Mouse (Mus musculus): ENCODE results near the gene Adk. TPM values are rescaled to one million over a fixed set of nuclear protein-coding genes. Genes with fewer than 3 reads are reported as not detected.

The Adk gene
- total RNA-seq, 2 experiments from 2014 or later: 67.5 to 69.7 TPM

GRCm38 (mm10) chr14:21251386-21251785, 199.0 kb downstream of the Adk start:
- no peak for DNase-seq (ENCODE audit: low spot score in 2 of 2)

DNA sequence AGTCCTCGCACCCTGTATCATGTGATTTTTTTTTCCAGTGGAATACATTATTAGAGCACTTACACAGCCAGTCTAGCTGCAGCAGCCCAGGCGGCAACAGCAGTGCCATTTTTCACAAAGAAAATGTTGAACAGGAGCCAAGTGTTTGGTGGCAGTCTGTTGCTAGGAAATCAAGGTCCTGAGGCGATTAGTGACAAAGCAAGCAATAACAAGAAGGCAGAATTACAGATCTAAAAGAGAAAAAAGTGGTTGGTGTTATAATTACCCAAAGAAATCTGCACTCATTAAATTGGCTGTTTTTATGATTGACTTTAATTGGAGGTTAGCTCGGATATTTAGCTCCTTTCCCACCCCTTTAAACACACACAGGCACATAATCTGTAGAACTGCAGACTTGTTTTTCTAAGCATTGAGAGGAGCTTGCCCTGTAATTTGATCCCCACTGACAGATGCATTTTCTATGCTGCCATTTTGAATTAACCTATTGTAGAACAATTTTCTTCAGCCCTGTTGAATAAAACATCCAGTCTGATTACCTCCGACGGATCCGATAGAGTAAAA, 200.0 kb downstream of the Adk start:
- DNase-seq (ENCODE audit: low spot score in 2 of 2): peak; percentile 42 to 88

GRCm38 (mm10) chr14:21253321-21253992, 201.1 kb downstream of the Adk start:
- peak; percentile 45 to 74 for DNase-seq (ENCODE audit: low spot score in 2 of 2)

GRCm38 (mm10) chr14:21253993-21254339, 201.6 kb downstream of the Adk start:
- peak in 1 of 2 experiments; percentile 40 for DNase-seq (ENCODE audit: low spot score in 2 of 2)

- DNase-seq (ENCODE audit: low spot score in 2 of 2): no peak
These were observed 215.9 kb downstream of the Adk start for GRCm38 (mm10) chr14:21268229-21268628.

- DNase-seq (ENCODE audit: low spot score in 2 of 2): no peak
These were observed 219.1 kb downstream of the Adk start for GRCm38 (mm10) chr14:21271472-21271871.

DNA sequence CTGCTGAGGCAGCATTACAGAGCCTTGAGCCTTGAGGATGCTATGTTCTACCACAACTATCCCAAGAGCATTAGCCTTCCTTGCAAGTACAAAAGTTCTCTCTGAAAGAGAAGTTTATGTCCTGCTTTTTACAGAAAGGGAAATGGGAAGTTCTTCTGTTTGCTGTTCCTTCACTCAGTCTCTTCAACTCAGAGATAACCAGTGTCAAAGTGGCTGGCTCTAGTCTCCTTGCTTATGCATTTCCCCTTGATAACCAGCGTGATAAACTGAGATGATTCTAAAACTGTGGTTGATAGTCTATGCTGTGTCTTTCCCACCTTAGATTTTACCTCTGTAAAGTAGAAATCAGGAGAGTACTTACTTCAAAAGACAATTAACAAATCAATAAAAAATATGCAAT, 223.4 kb downstream of the Adk start:
- no peak for DNase-seq (ENCODE audit: low spot score in 2 of 2)

DNA sequence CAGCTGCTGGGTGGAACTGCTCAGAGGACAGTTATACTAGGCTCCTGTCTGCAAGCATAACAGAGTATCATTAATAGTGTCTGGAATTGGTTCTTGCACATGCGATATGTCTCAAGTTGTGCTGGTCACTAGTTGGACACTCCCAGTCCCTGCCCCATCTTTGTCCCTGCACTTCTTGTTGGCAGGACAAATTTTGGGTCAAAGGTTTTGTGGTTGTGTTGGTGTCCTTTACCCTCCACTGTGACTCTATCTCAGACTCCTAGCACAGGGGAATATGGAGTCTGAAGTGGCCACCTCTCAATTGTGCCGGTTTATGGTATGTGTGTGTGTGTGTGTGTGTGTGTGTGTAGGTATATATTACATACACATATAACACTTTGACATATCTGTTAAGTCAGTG, 225.9 kb downstream of the Adk start:
- DNase-seq (ENCODE audit: low spot score in 2 of 2): no peak

- no peak for DNase-seq (ENCODE audit: low spot score in 2 of 2)
These were observed 226.6 kb downstream of the Adk start for GRCm38 (mm10) chr14:21278907-21279535.

DNA sequence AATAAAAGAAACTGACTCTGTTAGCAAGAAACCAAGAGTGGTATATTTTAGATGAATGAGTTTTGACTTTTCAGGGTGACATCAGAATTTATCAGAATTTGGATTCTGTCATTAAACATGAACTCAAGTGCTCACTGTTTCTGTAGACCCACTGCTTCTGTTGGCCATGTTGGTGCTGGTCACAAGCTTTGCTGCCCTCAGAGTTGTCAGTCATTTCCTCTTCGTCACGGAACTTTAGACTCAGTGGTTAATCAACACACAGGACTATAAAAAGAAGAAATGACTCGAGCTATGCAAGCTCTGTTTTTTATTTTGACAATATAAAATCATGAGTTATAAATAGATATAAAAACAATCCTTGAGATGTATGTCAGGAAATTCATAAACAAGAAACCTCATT, 228.1 kb downstream of the Adk start:
- no peak for DNase-seq (ENCODE audit: low spot score in 2 of 2)

GRCm38 (mm10) chr14:21281506-21281905, 229.1 kb downstream of the Adk start:
- peak in 1 of 2 experiments; percentile 11 for DNase-seq (ENCODE audit: low spot score in 2 of 2)

DNA sequence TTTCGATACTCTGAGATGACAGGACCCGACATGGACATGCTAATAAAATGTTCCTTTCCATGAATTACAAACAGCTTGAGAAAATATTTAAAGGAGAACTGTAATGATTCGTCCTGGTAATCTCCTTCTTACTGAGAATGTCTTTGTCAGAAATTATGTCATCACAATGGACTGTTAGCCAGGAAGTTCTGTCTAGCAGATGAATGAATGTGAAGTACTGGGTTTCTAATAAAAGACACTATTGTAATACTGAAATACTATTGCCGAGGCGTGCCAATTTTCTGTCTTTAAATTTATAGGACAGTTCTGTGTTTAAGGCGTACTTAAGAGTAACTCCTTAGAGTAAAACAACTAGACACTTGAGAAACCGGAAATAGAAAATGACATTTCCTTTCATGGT, 231.7 kb downstream of the Adk start:
- no peak for DNase-seq (ENCODE audit: low spot score in 2 of 2)

DNA sequence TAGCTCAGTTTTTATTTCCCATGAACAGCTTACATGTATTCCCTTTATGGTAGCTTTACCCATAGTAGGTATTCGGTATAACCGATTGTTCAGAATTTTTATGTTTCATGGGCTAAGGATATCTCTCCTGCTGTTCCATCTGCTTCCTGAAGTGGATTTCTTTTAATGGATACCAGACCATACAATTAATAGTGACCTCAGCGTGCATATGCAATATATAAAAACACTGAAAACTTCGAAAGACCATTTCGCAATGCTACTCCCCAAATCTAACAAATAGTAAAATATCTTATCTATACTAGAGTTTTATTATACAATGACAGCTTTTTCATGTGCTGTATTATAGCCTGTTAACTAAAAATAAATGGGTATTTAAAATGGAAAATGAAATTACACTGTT, 232.5 kb downstream of the Adk start:
- DNase-seq (ENCODE audit: low spot score in 2 of 2): no peak

- DNase-seq (ENCODE audit: low spot score in 2 of 2): no peak
These were observed 233.9 kb downstream of the Adk start for GRCm38 (mm10) chr14:21286274-21286673.

DNA sequence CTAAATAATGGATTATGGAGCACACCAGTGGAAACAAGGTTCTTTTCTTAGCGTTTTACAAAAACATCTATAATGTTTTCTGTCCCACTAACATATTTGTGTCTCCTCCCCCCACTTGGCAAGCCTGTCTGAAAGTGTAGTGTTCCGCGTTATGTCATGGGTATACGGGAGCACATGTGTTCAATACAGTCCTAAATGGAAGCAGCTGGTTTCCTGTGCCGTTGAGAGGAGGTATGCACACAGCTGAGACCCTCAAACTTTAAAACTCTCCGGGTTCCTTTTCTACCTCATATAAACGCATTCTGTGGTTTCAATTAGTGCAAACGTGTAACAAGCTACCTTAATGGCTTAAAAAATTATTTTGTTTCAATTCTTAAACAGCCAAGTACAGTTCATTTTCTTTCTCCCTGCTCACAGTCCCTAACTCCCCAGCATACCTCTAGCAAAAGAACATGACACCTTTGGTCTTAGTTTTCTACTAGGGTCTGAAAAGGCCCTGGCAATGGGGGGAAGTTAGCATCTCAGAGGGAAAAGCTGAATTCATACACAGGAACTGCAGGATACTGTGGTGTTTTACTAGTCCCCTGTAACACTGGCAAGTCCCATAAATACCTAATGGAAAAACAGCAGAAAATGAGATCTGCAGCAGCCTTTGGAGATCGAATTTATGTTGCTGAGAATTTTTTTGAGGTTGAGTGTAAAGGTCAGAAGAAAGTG, 235.5 kb downstream of the Adk start:
- no peak for DNase-seq (ENCODE audit: low spot score in 2 of 2)

DNA sequence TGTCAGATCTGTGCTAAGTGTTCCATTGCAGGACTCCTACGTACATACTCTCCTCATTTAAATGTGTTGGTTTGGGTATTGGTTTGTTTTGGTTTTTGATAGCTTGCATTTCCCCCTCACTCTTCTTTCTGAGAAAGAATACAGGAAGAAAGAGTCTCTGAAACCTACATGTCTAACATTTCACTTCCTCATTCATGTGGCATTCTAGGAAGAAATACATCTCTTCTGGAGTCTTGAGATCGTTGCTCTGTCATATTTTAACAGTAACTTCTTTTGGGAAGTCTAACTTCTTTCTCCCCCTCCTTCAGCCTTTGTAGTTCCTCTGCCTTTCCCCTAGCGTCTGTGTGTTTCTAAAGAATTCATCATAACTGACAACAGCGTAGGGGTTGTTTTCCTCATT, 247.4 kb downstream of the Adk start:
- no peak for DNase-seq (ENCODE audit: low spot score in 2 of 2)

DNA sequence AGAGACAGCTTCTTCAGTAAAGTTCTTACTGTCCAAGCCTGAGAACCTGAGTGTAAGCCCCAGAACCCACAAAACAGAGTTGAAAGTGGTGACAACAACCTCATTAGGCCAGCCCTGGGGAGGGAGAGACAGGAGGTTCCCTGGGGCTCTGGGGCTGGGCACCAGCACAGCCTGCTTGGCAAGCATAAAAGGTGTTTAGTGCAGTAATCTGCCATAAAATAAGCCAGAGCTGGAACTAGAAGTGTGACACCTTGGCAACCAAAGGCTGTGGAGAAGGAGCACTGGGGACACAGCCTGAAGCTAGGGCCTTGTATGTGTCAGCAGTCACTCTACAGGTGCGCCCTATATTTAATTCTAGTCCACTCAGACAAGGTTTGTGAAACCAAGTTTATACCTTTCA, 252.4 kb downstream of the Adk start:
- peak; percentile 8 to 24 for DNase-seq (ENCODE audit: low spot score in 2 of 2)

GRCm38 (mm10) chr14:21308349-21308936, 256.1 kb downstream of the Adk start:
- no peak for DNase-seq (ENCODE audit: low spot score in 2 of 2)

- peak; percentile 17 to 55 for DNase-seq (ENCODE audit: low spot score in 2 of 2)
These were observed 258.2 kb downstream of the Adk start for GRCm38 (mm10) chr14:21310530-21310929.

DNA sequence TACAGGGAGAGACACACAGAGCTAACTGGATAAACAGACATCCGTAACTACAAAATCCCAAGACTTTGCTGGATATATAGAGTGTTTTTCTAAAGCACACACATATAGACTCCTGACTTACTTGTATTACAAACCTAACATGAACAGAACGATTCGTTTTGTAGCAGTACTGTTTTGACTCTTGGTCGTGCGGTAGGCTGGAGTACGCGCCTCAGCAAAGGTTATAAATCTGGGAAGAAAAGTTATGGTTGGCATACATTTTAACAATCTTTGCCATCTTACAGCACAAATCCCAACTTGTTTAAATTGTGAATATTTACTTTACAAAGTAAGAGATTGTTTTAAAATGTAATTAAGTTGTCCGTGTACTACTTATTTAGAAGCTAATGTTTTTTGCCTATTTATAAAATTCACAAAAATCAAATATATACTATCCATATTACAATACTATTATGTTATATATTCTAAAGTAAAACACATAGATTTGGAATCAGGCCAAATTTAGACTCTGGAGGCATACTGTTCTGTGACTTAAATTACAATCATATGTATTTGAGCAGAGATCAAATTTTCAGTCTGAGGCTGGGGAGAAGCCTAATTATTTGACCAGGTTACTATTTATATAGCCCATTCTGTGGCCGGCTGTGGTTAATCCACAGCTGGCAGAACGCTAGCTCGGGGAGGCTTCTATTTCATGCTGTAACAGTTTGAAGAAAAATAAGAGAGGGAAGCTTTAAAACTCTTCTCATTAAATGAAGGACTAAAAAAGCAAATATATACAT, 261.4 kb downstream of the Adk start:
- no peak for DNase-seq (ENCODE audit: low spot score in 2 of 2)

DNA sequence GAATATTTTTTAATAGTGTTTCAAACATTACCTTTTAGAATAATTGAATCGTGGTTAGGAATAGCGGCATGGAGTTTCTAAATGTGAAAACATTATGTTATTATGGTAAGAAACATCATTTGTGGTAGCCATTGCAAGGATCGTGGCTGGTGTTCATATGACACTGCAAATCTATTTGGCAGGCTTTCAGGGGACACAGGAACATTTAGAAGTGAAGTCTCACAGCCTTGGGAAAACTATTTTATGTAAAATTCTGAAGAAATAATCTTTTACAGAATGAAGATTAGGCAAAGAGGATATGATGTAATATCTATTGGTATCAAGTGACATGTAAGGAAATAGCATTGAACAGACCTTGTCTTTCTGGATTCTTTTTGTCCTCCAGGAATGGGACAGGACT, 262.1 kb downstream of the Adk start:
- DNase-seq (ENCODE audit: low spot score in 2 of 2): no peak

Measured in layer of hippocampus, postnatal 14 days (tissue).